Mouse (Mus musculus): ENCODE measurements around the gene Mbnl1. TPM values are rescaled to one million over a fixed set of nuclear protein-coding genes. Genes with fewer than 3 reads are reported as not detected.

The Mbnl1 gene
- total and polyA plus RNA-seq, 3 experiments, result 174 to 332 (median 249) TPM

- dilution Hi-C loops (cut with MboI; ENCODE audit: extremely low pct_ligation_motif_present, extremely low pct_unique_long_range_greater_than_20kb, low sequenced_read_pairs) (no loop called here), in situ Hi-C loops (cut with MboI; ENCODE audit: low pct_ligation_motif_present, low pct_unique_long_range_greater_than_20kb, low sequenced_read_pairs) (loop anchor here (10.0 kb wide), 1 partner anchor 62 kb away; no protein-coding TSS in a partner anchor)
- Histone ChIP-seq H3K36me3 (replicated peaks in 1 of 2; ENCODE audit: control insufficient read depth in 1 of 2, insufficient read depth in 1 of 2, low read length in 1 of 2) (peaks cover 20 to 41% of the 10 kb centered on the region in 2 experiments), H3K9me3 (replicated peaks; ENCODE audit: low read length) (no peaks in the 10 kb centered on the region), H3K9ac (ENCODE audit: insufficient read depth, low read depth) (no peak overlapping the region), H3K27me3 (replicated peaks) (no peaks in the 10 kb centered on the region), H3K4me1 (ENCODE audit: control insufficient read depth in 1 of 2, insufficient read depth in 2 of 2) (peaks cover 5 to 90% of the 10 kb centered on the region in 2 experiments), H3K4me2 (ENCODE audit: insufficient read depth, low read depth, poor library complexity, severe bottlenecking) (no peak overlapping the region), H3K79me2 (replicated peaks; ENCODE audit: control insufficient read depth, extremely low read depth, insufficient read depth, poor library complexity, severe bottlenecking) (peaks cover 68% of the 10 kb centered on the region), H3K27ac (ENCODE audit: insufficient read depth, low read depth) (no peak overlapping the region), H3K4me3 (replicated peaks in 1 of 3; ENCODE audit: low read depth in 2 of 3, low read length in 2 of 3, poor library complexity in 1 of 3) (no peak overlapping the region)
- TF ChIP-seq ZKSCAN1 (IDR thresholded peaks at IDR 0.05; ENCODE audit: borderline replicate concordance, low read depth, low read length), result no peak
- TF ChIP-seq MXI1 (IDR thresholded peaks at IDR 0.05; ENCODE audit: low read depth, low read length), result no peak
- TF ChIP-seq KAT2A (IDR thresholded peaks at IDR 0.05; ENCODE audit: insufficient replicate concordance, low read length), result 0 out of 2 replicates have a peak, but pooled peaks have one; percentile 3
- TF ChIP-seq BHLHE40 (IDR thresholded peaks at IDR 0.05; ENCODE audit: low read depth, low read length), result 0 out of 2 replicates have a peak, but pooled peaks have one; percentile 5
- 0 out of 2 replicates have a peak, but pooled peaks have one; percentile 7 for TF ChIP-seq EP300 (IDR thresholded peaks at IDR 0.05; ENCODE audit: low read length)
- no peak for TF ChIP-seq ZC3H11A (IDR thresholded peaks at IDR 0.05; ENCODE audit: low read depth, low read length)
- TF ChIP-seq MAX (IDR thresholded peaks at IDR 0.05; ENCODE audit: low read length), result no peak
- DNase-seq (ENCODE audit: extremely low read depth), result no peak
These were observed 124.4 kb downstream of the Mbnl1 start for GRCm38 (mm10) chr3:60596985-60597384.

- dilution Hi-C loops (cut with MboI; ENCODE audit: extremely low pct_ligation_motif_present, extremely low pct_unique_long_range_greater_than_20kb, low sequenced_read_pairs), result no loop called here
- H3K4me3 ChIP-seq (replicated peaks in 1 of 3; ENCODE audit: low read depth in 2 of 3, low read length in 2 of 3, poor library complexity in 1 of 3), result no peak overlapping the region
These were observed 129.1 kb downstream of the Mbnl1 start for GRCm38 (mm10) chr3:60601686-60602085.

More at GRCm38 (mm10) chr3:60601686-60602085, 129.1 kb downstream of the Mbnl1 start:
- H3K9ac ChIP-seq (ENCODE audit: insufficient read depth, low read depth), result no peak overlapping the region
- H3K4me1 ChIP-seq (ENCODE audit: control insufficient read depth in 1 of 2, insufficient read depth in 2 of 2), result peaks cover 11 to 67% of the 10 kb centered on the region in 2 experiments; a peak in 3 of 4 replicates
- peak; percentile 70 for DNase-seq (ENCODE audit: extremely low read depth)
- in situ Hi-C loops (cut with MboI; ENCODE audit: low pct_ligation_motif_present, low pct_unique_long_range_greater_than_20kb, low sequenced_read_pairs), result no loop called here
- H3K4me2 ChIP-seq (ENCODE audit: insufficient read depth, low read depth, poor library complexity, severe bottlenecking), result no peak overlapping the region
- no peaks in the 10 kb centered on the region for H3K9me3 ChIP-seq (replicated peaks; ENCODE audit: low read length)
- no peaks in the 10 kb centered on the region for H3K27me3 ChIP-seq (replicated peaks)
- peaks cover 36 to 73% of the 10 kb centered on the region in 2 experiments for H3K36me3 ChIP-seq (replicated peaks in 1 of 2; ENCODE audit: control insufficient read depth in 1 of 2, insufficient read depth in 1 of 2, low read length in 1 of 2)
- H3K27ac ChIP-seq (ENCODE audit: insufficient read depth, low read depth), result no peak overlapping the region
- H3K79me2 ChIP-seq (replicated peaks; ENCODE audit: control insufficient read depth, extremely low read depth, insufficient read depth, poor library complexity, severe bottlenecking), result peaks cover 58% of the 10 kb centered on the region
- TF ChIP-seq RAD21 (IDR thresholded peaks at IDR 0.05; ENCODE audit: low read depth, low read length) (peak; percentile 62), IRF4 (IDR thresholded peaks at IDR 0.05; ENCODE audit: low read depth, low read length) (no peak), USF1 (IDR thresholded peaks at IDR 0.05; ENCODE audit: low read depth, low read length) (no peak), NELFE (IDR thresholded peaks at IDR 0.05; ENCODE audit: low read depth, low read length) (0 out of 2 replicates have a peak, but pooled peaks have one; percentile 7), POLR2A (IDR thresholded peaks at IDR 0.05; ENCODE audit: low read depth, low read length) (no peak), E2F4 (IDR thresholded peaks at IDR 0.05; ENCODE audit: insufficient replicate concordance, low read depth, low read length) (no peak), MAX (IDR thresholded peaks at IDR 0.05; ENCODE audit: low read length) (no peak), MAZ (IDR thresholded peaks at IDR 0.05; ENCODE audit: low read depth, low read length) (no peak), ELF1 (IDR thresholded peaks at IDR 0.05; ENCODE audit: low read depth, low read length) (no peak), PAX5 (IDR thresholded peaks at IDR 0.05; ENCODE audit: low read length) (no peak), HCFC1 (IDR thresholded peaks at IDR 0.05; ENCODE audit: low read depth, low read length) (no peak), POLR2AphosphoS2 (IDR thresholded peaks at IDR 0.05; ENCODE audit: low read depth, low read length) (no peak), ZKSCAN1 (IDR thresholded peaks at IDR 0.05; ENCODE audit: borderline replicate concordance, low read depth, low read length) (no peak), CTCF (conservative IDR thresholded peaks at IDR 0.05 in 1 of 2, IDR thresholded peaks at IDR 0.05 in 1 of 2; ENCODE audit: low read depth in 2 of 2, low read length in 2 of 2) (peak; percentile 72 to 92), MYC (IDR thresholded peaks at IDR 0.05; ENCODE audit: low read depth, low read length) (no peak), TCF12 (IDR thresholded peaks at IDR 0.05; ENCODE audit: low read depth, low read length) (no peak), MAFK (IDR thresholded peaks at IDR 0.05; ENCODE audit: insufficient replicate concordance, low read length) (no peak), NRF1 (IDR thresholded peaks at IDR 0.05; ENCODE audit: low read depth, low read length) (no peak), UBTF (IDR thresholded peaks at IDR 0.05; ENCODE audit: low read depth, low read length) (no peak), ETS1 (conservative IDR thresholded peaks at IDR 0.05; ENCODE audit: low read depth, low read length) (no peak), SMC3 (IDR thresholded peaks at IDR 0.05; ENCODE audit: low read depth, low read length) (peak; percentile 71), ZNF384 (IDR thresholded peaks at IDR 0.05; ENCODE audit: low read depth, low read length) (no peak), RCOR1 (conservative IDR thresholded peaks at IDR 0.05; ENCODE audit: low read depth, low read length) (no peak), SIN3A (IDR thresholded peaks at IDR 0.05; ENCODE audit: low read length) (no peak), MXI1 (IDR thresholded peaks at IDR 0.05; ENCODE audit: low read depth, low read length) (no peak)

Data from CH12.LX (cell line).